ENCODE assay signal across 15 mouse cellular contexts in genomic region chr2:30456104-30456980, GRCm38 (mm10). TPM values are rescaled to one million over a fixed set of nuclear protein-coding genes. Genes with fewer than 3 reads are reported as not detected.
DNase-seq lines count a peak whose midpoint lies in the region; ATAC-seq and TF ChIP-seq lines count a peak whose summit lies in the region.
"Had no signal": no experiment of that assay in that cellular context is flagged by ENCODE, and none has a peak within 500 bp of the region (broad histone marks: within the 10 kb centered on the region; RNA-seq: fewer than 3 reads in every experiment).

No protein-coding gene starts in this region.

- TF ChIP-seq CTCF in stomach, postnatal 0 days (IDR thresholded peaks at IDR 0.05; ENCODE audit: low read depth) = no peak

- 84% methylated on average over 13 of the region's 13 CpGs for WGBS in midbrain, embryonic 10.5 days
- 78% methylated on average over 13 of the region's 13 CpGs for WGBS in midbrain, embryonic 11.5 days
- WGBS in limb, embryonic 13.5 days = 69% methylated on average over 13 of the region's 13 CpGs
- WGBS in stomach, postnatal 0 days = 63% methylated on average over 13 of the region's 13 CpGs

- no peak for ATAC-seq in midbrain, embryonic 11.5 days (ENCODE audit: low FRiP score)
- no peak for ATAC-seq in limb, embryonic 13.5 days (ENCODE audit: low FRiP score, low read depth)
- ATAC-seq in stomach, postnatal 0 days (ENCODE audit: low FRiP score, low TSS enrichment) = no peak
- ATAC-seq: forebrain, embryonic 13.5 days; liver, postnatal 0 days had no signal

- no peaks in the 10 kb centered on the region for H3K9me3 ChIP-seq in midbrain, embryonic 10.5 days (replicated peaks)
- H3K9me3 ChIP-seq in midbrain, embryonic 11.5 days (ENCODE audit: control insufficient read depth, low read length) = no peaks in the 10 kb centered on the region
- no peaks in the 10 kb centered on the region for H3K9me3 ChIP-seq in limb, embryonic 13.5 days
- H3K9me3 ChIP-seq in stomach, postnatal 0 days (ENCODE audit: control insufficient read depth, low read length) = no peaks in the 10 kb centered on the region
- H3K9me3 ChIP-seq: forebrain, embryonic 13.5 days; G1E had no signal

- intact Hi-C loops in heart, postnatal 14 days (cut with DNase I) = no loop called here

- no peak for TF ChIP-seq EP300 in stomach, postnatal 0 days (optimal IDR thresholded peaks at IDR 0.05)

- H3K4me1 ChIP-seq in midbrain, embryonic 10.5 days = peaks cover 20% of the 10 kb centered on the region
- no peaks in the 10 kb centered on the region for H3K4me1 ChIP-seq in midbrain, embryonic 11.5 days (ENCODE audit: control insufficient read depth, insufficient read depth, low read length)
- H3K4me1 ChIP-seq in limb, embryonic 13.5 days = peaks cover 20% of the 10 kb centered on the region; the same call in 1 of the 2 replicates
- H3K4me1 ChIP-seq in stomach, postnatal 0 days (replicated peaks; ENCODE audit: control insufficient read depth, insufficient read depth) = no peaks in the 10 kb centered on the region
- H3K4me1 ChIP-seq: forebrain, embryonic 13.5 days had no signal

- H3K4me3 ChIP-seq in midbrain, embryonic 10.5 days = no peak overlapping the region
- H3K4me3 ChIP-seq in midbrain, embryonic 11.5 days (ENCODE audit: low read depth, low read length) = no peak overlapping the region
- no peak overlapping the region for H3K4me3 ChIP-seq in limb, embryonic 13.5 days
- no peak overlapping the region for H3K4me3 ChIP-seq in stomach, postnatal 0 days (ENCODE audit: low read depth, low read length)
- H3K4me3 ChIP-seq: forebrain, embryonic 13.5 days had no signal

- H3K4me2 ChIP-seq in midbrain, embryonic 11.5 days = no peak overlapping the region
- no peak overlapping the region for H3K4me2 ChIP-seq in limb, embryonic 13.5 days (replicated peaks)
- H3K4me2 ChIP-seq in stomach, postnatal 0 days (replicated peaks; ENCODE audit: low read depth) = no peak overlapping the region
- H3K4me2 ChIP-seq: forebrain, embryonic 13.5 days had no signal

- H3K9ac ChIP-seq in midbrain, embryonic 11.5 days (ENCODE audit: low read length) = no peak overlapping the region
- 0 out of 2 replicates have a peak overlapping the region, but pooled peaks have one; percentile 13 for H3K9ac ChIP-seq in limb, embryonic 13.5 days
- H3K9ac ChIP-seq in stomach, postnatal 0 days (ENCODE audit: low read length) = peak overlapping the region; percentile 13; the same call in 1 of the 2 replicates
- H3K9ac ChIP-seq: liver, postnatal 0 days had no signal

- no peaks in the 10 kb centered on the region for H3K27me3 ChIP-seq in midbrain, embryonic 10.5 days (ENCODE audit: low read depth, poor library complexity, severe bottlenecking)
- H3K27me3 ChIP-seq in midbrain, embryonic 11.5 days (ENCODE audit: control insufficient read depth, insufficient read depth, low read length) = no peaks in the 10 kb centered on the region
- no peaks in the 10 kb centered on the region for H3K27me3 ChIP-seq in limb, embryonic 13.5 days
- H3K27me3 ChIP-seq in stomach, postnatal 0 days (ENCODE audit: control insufficient read depth, insufficient read depth, low read length) = no peaks in the 10 kb centered on the region
- H3K27me3 ChIP-seq: forebrain, embryonic 13.5 days had no signal

- H3K27ac ChIP-seq in midbrain, embryonic 10.5 days (replicated peaks) = peak overlapping the region; percentile 19; the same call in 1 of the 2 replicates
- H3K27ac ChIP-seq in midbrain, embryonic 11.5 days (ENCODE audit: low read depth, low read length) = no peak overlapping the region
- H3K27ac ChIP-seq in limb, embryonic 13.5 days = peak overlapping the region; percentile 6; the same call in 1 of the 2 replicates
- peak overlapping the region; percentile 30; the same call in 1 of the 2 replicates for H3K27ac ChIP-seq in stomach, postnatal 0 days (replicated peaks)
- H3K27ac ChIP-seq: forebrain, embryonic 13.5 days had no signal

- peaks cover 14% of the 10 kb centered on the region for H3K36me3 ChIP-seq in midbrain, embryonic 10.5 days
- H3K36me3 ChIP-seq in midbrain, embryonic 11.5 days (ENCODE audit: control insufficient read depth, insufficient read depth, low read length) = no peaks in the 10 kb centered on the region
- H3K36me3 ChIP-seq in limb, embryonic 13.5 days = peaks cover 26% of the 10 kb centered on the region
- no peaks in the 10 kb centered on the region for H3K36me3 ChIP-seq in stomach, postnatal 0 days (ENCODE audit: control insufficient read depth, insufficient read depth, low read length)

- peak; percentile 93 for DNase-seq in heart, adult 11 months
- no peak for DNase-seq in heart, postnatal 14 days
- DNase-seq in midbrain, embryonic 10.5 days (ENCODE audit: low spot score) = no peak
- DNase-seq in midbrain, embryonic 11.5 days (ENCODE audit: low spot score, missing footprints) = no peak
- no peak for DNase-seq in stomach, postnatal 0 days (ENCODE audit: low spot score)
- DNase-seq in thymus, adult 18-20 months = no peak
- DNase-seq in cerebellum, postnatal 14 days = no peak
- DNase-seq: B cell, adult 2 months; cerebellum, adult 9-10 months; kidney, adult 2 months; layer of hippocampus, adult 9-11 months; liver, postnatal 0 days had no signal

RNA-seq across cellular contexts. Expression of gene Ier5l, which starts 17.7 kb away (rescaled TPM):
- 1 to 10 TPM; 5.8 to 6.3 TPM for total RNA-seq in heart, postnatal 14 days (2021)
- 2.0 and 2.3 TPM in 2 replicates for polyA plus RNA-seq in midbrain, embryonic 10.5 days (2016; fragmentation: Nextera tagmentation; extraction: Ambion mirVana)
- polyA plus RNA-seq in midbrain, embryonic 11.5 days (2014; fragmentation: Nextera tagmentation; extraction: Ambion mirVana) = 4.9 and 5.0 TPM in 2 replicates
- 2.9 and 3.0 TPM in 2 replicates for polyA plus RNA-seq in limb, embryonic 13.5 days (2015; fragmentation: Nextera tagmentation; extraction: Ambion mirVana)
- 1.8 and 4.4 TPM in 2 replicates for polyA plus RNA-seq in stomach, postnatal 0 days (2015; fragmentation: Nextera tagmentation; extraction: Ambion mirVana)
- total RNA-seq: G1E had no signal
- polyA plus RNA-seq: G1E had no signal

RNA-seq across cellular contexts. Expression of gene Ptpa, which starts 40.5 kb away (rescaled TPM):
- 100 to 1,000 TPM in 1 of 2 experiments, 10 to 100 TPM in 1; 99.1 to 109 TPM for total RNA-seq in heart, postnatal 14 days (2021)
- polyA plus RNA-seq in midbrain, embryonic 10.5 days (2016; fragmentation: Nextera tagmentation; extraction: Ambion mirVana) = 151 and 152 TPM in 2 replicates
- 50.7 and 54.3 TPM in 2 replicates for polyA plus RNA-seq in midbrain, embryonic 11.5 days (2014; fragmentation: Nextera tagmentation; extraction: Ambion mirVana)
- polyA plus RNA-seq in limb, embryonic 13.5 days (2015; fragmentation: Nextera tagmentation; extraction: Ambion mirVana) = 144 and 150 TPM in 2 replicates
- polyA plus RNA-seq in stomach, postnatal 0 days (2015; fragmentation: Nextera tagmentation; extraction: Ambion mirVana) = 76.6 and 79.6 TPM in 2 replicates

RNA-seq across cellular contexts. Expression of gene Crat, which starts 40.7 kb away (rescaled TPM):
- 100 to 1,000 TPM; 441 to 477 TPM for total RNA-seq in heart, postnatal 14 days (2021)
- polyA plus RNA-seq in midbrain, embryonic 10.5 days (2016; fragmentation: Nextera tagmentation; extraction: Ambion mirVana) = 22.5 and 23.7 TPM in 2 replicates
- polyA plus RNA-seq in midbrain, embryonic 11.5 days (2014; fragmentation: Nextera tagmentation; extraction: Ambion mirVana) = 23.7 and 24.2 TPM in 2 replicates
- polyA plus RNA-seq in limb, embryonic 13.5 days (2015; fragmentation: Nextera tagmentation; extraction: Ambion mirVana) = 28.0 and 31.1 TPM in 2 replicates
- polyA plus RNA-seq in stomach, postnatal 0 days (2015; fragmentation: Nextera tagmentation; extraction: Ambion mirVana) = 22.0 and 25.9 TPM in 2 replicates
